Mouse (Mus musculus) left cerebral cortex, postnatal 14 days (tissue): ENCODE results near the gene Bcl11a. TPM values are rescaled to one million over a fixed set of nuclear protein-coding genes. Genes with fewer than 3 reads are reported as not detected.

Source experiments
- DNase-seq, 2 experiments: peaks; one replicate each; pipeline ENCODE4 v3.0.0; 2021 to 2022; ENCODE audit warnings: low spot score in 2 of 2, mixed read lengths in 1 of 2
- intact Hi-C: fragments of 180-260 bp; cut with DNase I; formaldehyde crosslinking; loops from one replicate; pipeline ENCODE4 v1.15.1; 2025
- total RNA-seq, 2 experiments: library from RNA; stranded (reverse); gene quantifications; 2 replicates each; pipeline ENCODE4 v1.2.3; 2021

Bcl11a gene
- total RNA-seq, 2 experiments from 2014 or later: 114 to 125 TPM

- intact Hi-C loops: no loop called here
- no peak for DNase-seq
These were observed 93.9 kb downstream of the Bcl11a start for GRCm38 (mm10) chr11:24171675-24172285.

DNA sequence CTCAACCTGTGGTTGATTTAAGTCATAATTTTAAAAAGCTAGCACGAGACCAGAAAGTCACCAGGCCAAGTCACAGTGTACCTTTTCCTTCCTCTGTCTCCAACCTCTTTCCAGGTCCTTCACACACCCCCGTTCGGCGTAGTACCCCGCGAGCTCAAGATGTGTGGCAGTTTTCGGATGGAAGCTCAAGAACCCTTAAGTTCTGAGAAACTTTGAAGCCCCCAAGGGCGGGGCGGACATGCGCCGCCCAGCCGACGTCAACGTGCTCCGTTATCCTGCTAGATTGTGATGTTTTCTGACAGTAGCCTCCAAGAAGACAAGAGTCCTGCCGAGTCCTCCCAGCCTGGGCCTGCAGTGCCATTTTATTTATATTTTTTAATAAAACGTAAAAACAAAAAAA, 94.7 kb downstream of the Bcl11a start:
- intact Hi-C loops: no loop called here
- DNase-seq: no peak

DNA sequence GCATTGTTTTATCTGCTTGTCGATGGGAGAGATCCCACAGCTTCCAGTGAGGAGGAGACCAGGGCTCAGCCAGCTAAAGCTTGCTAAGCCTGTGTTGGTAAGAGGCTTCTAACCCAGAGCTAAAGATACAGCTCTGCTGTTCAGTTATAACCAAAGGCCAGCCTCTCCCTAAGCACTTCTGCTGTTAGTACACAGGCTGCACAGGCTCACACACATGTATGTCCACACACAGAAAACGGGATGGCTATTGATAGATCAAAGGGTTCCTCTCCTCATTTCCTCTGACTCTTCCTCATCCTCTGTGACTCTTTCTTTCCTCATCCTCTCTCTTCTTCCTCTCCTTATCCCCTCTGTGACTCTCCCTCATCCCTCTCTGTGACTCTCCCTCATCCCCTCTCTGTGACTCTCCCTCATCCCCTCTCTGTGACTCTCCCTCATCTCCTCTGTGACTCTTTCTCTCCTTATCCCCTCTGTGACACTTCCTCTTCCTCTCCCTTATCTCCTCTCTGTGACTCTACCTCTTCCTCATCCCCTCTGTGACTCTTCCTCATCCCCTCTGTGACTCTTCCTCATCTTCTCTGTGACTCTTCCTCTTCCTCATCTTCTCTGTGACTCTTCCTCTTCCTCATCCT, 96.4 kb downstream of the Bcl11a start:
- DNase-seq: no peak
- intact Hi-C loops: no loop called here

DNA sequence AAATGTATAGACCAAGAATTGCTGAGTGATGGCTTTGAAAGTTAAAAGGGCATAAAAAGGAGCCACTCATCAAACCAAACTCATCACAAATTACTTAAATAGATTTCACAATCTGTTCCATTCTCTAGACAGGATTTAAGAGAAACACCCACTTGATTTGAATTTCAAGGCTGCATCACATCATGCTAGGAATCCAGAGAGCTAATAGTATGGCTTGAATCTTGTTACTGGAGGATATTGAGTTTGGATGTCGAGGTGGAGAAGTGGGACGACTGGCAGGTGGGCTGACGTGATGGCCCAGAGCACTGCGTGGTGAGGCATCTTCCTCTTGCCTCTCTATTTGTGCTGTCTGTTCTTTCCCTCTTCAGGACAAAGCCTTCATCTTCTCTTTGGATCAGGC, 99.6 kb downstream of the Bcl11a start:
- DNase-seq: peak in 1 of 2 experiments; percentile 63
- intact Hi-C loops: no loop called here

DNA sequence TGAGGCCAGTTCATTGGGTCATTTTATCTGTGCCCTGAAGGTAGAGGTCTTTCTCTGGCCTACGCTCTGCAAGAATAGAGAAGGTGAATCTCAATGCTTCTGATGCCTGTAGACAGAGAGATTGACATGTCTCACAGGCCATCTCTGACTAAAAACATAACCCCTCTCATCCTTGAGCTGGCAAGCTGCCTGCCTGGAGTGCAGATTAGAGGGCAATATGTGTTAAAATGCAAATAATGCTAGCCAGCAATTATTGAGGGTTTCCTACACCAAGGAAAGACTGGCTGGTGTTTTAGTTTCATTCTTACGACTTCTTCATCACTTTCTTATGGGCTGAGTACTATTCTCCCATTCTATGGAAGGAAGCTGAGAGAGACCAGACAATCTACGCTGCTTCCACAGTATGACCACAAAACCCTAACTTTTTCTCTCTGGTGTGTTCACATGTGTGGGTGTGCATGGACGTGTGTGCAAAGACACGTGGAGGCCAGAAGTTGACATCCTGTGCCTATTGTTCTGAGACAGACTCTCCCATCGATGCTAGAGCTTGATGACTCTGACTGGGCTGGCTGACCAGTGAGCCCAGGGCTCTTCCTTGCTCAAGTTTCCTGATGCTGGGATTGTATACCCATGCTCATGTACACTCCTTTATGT, 101.1 kb downstream of the Bcl11a start:
- no peak for DNase-seq
- intact Hi-C loops: no loop called here

GRCm38 (mm10) chr11:24180040-24180439, 102.2 kb downstream of the Bcl11a start:
- intact Hi-C loops: no loop called here
- peak; percentile 36 to 49 for DNase-seq

GRCm38 (mm10) chr11:24183501-24183900, 105.6 kb downstream of the Bcl11a start:
- no peak for DNase-seq
- intact Hi-C loops: no loop called here

DNA sequence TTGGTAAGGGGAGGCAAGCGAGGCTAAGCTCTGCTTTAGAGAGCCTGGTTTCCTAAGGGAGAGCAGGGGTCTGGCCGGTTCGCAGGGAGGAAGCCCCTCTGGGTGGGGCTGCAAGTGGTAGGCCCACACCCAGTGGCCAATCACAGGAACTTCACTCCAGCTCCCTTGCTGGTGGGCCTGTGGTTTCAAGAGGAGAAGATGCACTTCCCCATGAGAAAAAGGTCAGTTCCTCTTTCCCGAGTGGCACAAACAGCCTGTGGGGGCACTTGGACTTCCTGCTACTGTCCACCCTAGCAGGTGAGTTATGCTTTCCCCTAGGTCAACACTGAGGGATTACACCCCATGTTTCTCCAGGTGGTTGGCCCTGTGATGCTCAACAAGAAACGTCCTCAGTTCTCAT, 107.1 kb downstream of the Bcl11a start:
- intact Hi-C loops: no loop called here
- DNase-seq: no peak

DNA sequence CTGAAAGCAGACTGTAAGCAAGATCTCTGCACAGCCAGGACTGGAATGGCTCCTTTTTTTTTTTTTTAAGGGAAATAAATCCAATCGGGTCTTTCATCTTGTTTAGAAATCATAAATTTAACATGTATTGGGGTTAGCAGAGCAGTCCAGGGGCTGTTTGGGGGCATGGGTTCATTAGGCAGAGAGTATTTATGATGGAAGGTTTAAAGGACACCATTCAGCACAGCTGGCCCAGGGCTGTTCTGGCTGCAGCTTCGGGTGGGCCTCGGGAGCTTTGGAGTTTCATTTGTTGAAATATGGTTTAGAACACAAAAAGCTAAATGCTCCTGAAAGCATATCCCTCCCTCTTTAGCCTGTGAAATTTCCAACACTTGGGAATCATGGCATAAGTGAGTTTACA, 112.6 kb downstream of the Bcl11a start:
- DNase-seq: no peak
- intact Hi-C loops: no loop called here

- DNase-seq: no peak
- intact Hi-C loops: no loop called here
These were observed 118.8 kb downstream of the Bcl11a start for GRCm38 (mm10) chr11:24196460-24197190.

GRCm38 (mm10) chr11:24197424-24197823, 119.6 kb downstream of the Bcl11a start:
- intact Hi-C loops: no loop called here
- DNase-seq: no peak

GRCm38 (mm10) chr11:24199560-24199959, 121.7 kb downstream of the Bcl11a start:
- DNase-seq: no peak
- intact Hi-C loops: no loop called here

DNA sequence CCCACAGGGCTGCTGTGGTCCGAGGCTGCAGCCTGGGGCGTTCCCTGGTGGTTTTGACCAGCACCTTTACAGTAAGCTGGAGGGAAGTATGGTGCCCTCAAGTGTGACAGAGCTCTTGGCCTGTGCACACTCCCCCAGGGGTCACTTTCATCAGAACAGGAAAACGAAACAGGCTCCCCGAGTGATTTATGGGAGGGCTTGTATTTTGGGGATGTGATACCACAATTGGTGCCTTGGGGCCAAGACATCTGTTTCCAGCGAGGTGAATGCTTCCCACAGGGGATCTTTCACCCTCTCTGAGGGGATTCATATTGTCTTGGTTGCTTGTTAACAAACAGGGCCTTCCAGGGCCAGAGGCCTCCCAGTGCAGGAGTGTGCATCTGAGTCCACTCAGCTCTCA, 122.5 kb downstream of the Bcl11a start:
- DNase-seq: no peak
- intact Hi-C loops: no loop called here

DNA sequence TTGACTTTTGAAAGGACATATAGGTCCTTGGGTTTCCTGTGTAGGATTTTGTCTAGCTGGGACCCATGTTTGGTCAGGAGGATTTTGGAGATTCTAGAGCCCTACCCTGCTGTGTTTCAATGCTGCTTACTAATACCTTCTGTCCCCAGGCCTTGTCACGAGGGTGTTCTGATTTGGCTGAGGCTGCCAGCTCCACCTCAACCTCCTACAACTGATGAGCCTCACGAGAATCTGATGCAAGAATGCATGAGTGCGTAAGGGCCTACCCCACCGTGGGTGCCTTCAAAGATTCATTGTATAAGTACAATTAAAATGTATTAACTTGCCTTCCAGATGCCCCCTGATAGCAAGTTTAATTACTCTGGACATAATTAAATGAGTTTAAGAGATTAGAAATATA, 123.4 kb downstream of the Bcl11a start:
- DNase-seq: no peak
- intact Hi-C loops: no loop called here

GRCm38 (mm10) chr11:24202641-24203361, 124.9 kb downstream of the Bcl11a start:
- intact Hi-C loops: no loop called here
- DNase-seq: no peak

GRCm38 (mm10) chr11:24203489-24203888, 125.6 kb downstream of the Bcl11a start:
- no peak for DNase-seq
- intact Hi-C loops: no loop called here

DNA sequence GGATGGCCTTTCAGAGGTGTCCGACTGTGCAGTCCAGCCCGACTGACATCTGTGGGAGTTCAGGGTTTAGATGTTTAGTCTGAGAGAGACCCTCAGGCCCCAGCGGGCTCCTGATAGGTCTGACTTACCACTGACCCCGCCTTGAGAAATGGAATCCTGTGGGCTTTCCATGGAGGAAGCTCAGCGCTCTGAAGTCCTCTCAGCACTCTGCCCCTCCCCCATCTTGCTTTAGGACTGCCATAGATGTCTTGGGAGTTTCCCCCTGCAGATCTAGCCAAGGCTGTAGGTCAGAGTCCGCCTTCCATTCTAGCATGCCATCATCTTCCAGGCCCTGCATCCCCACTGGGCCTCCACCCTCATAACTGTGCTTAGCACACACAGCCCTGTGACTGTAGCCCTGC, 131.1 kb downstream of the Bcl11a start:
- intact Hi-C loops: no loop called here

DNA sequence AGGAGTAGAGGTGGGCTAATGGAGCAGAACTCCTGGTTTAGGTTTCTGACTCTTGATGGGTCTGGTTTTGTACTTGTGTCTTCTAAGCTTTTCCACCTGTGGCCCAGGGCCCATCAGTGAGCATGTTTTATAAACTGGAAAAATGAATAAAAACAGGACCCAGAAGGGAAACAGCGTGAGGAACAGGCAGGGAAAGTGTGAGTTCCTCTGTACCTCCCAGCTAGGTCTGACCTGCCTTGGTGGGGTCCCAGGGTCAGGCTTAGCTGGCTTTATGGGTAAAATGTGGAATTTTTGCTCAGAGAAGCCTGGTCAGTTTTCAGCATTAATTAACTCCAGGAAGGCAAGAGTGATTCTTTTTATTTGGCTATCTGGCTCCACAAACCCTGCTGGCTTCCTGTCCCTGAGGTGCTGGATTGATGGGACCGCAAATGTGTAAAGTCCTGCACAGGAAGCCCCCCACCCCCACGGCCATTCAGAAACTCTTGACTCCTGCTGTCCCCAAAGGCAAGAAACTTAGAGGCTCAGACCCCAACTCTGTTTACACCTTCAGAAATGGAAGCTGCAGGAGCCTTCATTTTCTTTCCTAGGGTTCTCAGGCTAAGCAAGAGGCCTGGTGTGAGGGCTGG, 136.8 kb downstream of the Bcl11a start:
- no peak for DNase-seq
- intact Hi-C loops: no loop called here

More for the DNA sequence above, 131.1 kb downstream of the Bcl11a start:
- DNase-seq: no peak

DNA sequence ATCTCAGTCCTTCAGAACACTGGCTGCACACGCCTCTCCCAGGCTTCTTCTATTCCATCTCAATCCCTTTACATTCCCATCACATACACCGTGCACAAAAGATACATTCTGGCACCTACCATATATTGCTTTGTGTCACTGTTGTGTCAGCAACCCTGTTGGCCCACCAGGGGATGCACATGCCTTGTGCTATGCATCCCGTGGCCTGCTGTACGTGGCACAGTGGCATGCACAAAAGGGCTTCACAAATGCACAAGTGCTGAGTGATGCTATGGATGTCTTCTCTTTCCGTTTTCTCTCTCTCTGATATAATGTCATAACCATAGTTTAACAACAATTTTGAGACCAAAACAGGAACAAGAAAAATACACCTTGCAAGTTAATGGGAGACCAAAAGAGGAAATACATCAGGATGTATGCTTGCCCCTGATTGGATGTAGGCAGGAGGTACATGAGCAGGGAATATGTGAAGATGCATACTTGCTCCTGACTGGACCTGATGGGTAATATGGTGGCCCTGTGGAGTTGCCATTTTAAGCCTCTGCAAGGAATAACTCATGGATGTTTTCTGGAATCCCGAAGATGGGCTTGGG, 140.0 kb downstream of the Bcl11a start:
- no peak for DNase-seq
- intact Hi-C loops: no loop called here
